Mouse (Mus musculus): ENCODE measurements around the gene Olfr860. TPM values are rescaled to one million over a fixed set of nuclear protein-coding genes. Genes with fewer than 3 reads are reported as not detected.
"Not testable (repeated sequence)": the region's sequence is repeated elsewhere in the genome, so short reads cannot be mapped to it uniquely, and the experiment has no call there.

Olfr860 gene
- total RNA-seq (2022): not detected

GRCm38 (mm10) chr9:19849647-19850046 lies at the start of gene Olfr860:
Gene Olfr860, minus strand, starts transcription at chr9:19849747.
- no peak for DNase-seq (ENCODE audit: low spot score in 2 of 2)

- DNase-seq (ENCODE audit: low spot score in 2 of 2): no peak
Observed at GRCm38 (mm10) chr9:19887904-19888303, 38.4 kb upstream of the Olfr860 start, which contains the start of gene Olfr862. Gene Olfr862, minus strand, starts transcription at chr9:19888004.

- DNase-seq (ENCODE audit: low spot score in 2 of 2): not testable (repeated sequence)
Observed at GRCm38 (mm10) chr9:19804606-19805005, 44.9 kb downstream of the Olfr860 start, which contains the start of gene Olfr859. Gene Olfr859, plus strand, starts transcription at chr9:19804906.

GRCm38 (mm10) chr9:19803000-19803399 lies 46.5 kb downstream of the Olfr860 start:
- DNase-seq (ENCODE audit: low spot score in 2 of 2): no peak

Other genes starting within 250 kb of the Olfr860 start
- 10 to 100 TPM; 13.2 to 16.8 (median 14.5) TPM for gene Zfp317, start 227.6 kb downstream of the Olfr860 start, total RNA-seq (2022)
- not detected for gene Olfr857, start 140.3 kb downstream of the Olfr860 start, total RNA-seq (2022)
- not detected for gene Olfr58, start 69.5 kb downstream of the Olfr860 start, total RNA-seq (2022)
- not detected for gene Olfr859, start 44.8 kb downstream of the Olfr860 start, total RNA-seq (2022)
- not detected for gene Olfr862, start 38.3 kb upstream of the Olfr860 start, total RNA-seq (2022)
- gene Olfr77, start 67.1 kb upstream of the Olfr860 start, total RNA-seq (2022): not detected
- gene Olfr866, start 178.3 kb upstream of the Olfr860 start, total RNA-seq (2022): not detected
- gene Olfr867, start 207.8 kb upstream of the Olfr860 start, total RNA-seq (2022): not detected
- gene Olfr868, start 248.9 kb upstream of the Olfr860 start, total RNA-seq (2022): not detected